Mouse (Mus musculus): Measurements from ENCODE around the gene Olfr894. TPM values are rescaled to one million over a fixed set of nuclear protein-coding genes. Genes with fewer than 3 reads are reported as not detected.
"Not testable (repeated sequence)": the region's sequence is repeated elsewhere in the genome, so short reads cannot be mapped to it uniquely, and the experiment has no call there.

The Olfr894 gene
- not detected in 2 replicates for polyA plus RNA-seq (2014; fragmentation: Nextera tagmentation; extraction: Ambion mirVana)

- Histone ChIP-seq H3K9ac (ENCODE audit: low read length) (no peak within 1 kb of the TSS), H3K9me3 (ENCODE audit: control insufficient read depth, low read length) (no peaks in the 10 kb centered on the region), H3K27ac (replicated peaks; ENCODE audit: low read depth, low read length) (no peak within 1 kb of the TSS), H3K27me3 (ENCODE audit: control insufficient read depth, insufficient read depth, low read length) (no peaks in the 10 kb centered on the region), H3K4me2 (ENCODE audit: low read depth, severe bottlenecking) (no peak within 1 kb of the TSS), H3K36me3 (ENCODE audit: control insufficient read depth, insufficient read depth, low read length) (no peaks in the 10 kb centered on the region), H3K4me3 (ENCODE audit: low read depth, low read length) (no peak within 1 kb of the TSS), H3K4me1 (ENCODE audit: control insufficient read depth, insufficient read depth, low read length) (no peaks in the 10 kb centered on the region)
- no peak for DNase-seq (ENCODE audit: low spot score)
- no peak for ATAC-seq (ENCODE audit: insufficient number of reproducible peaks, low FRiP score, low TSS enrichment, low read depth)
These were observed at the start of gene Olfr894 for GRCm38 (mm10) chr9:38217755-38218154. Gene Olfr894, plus strand, starts transcription at chr9:38218055.

- H3K4me1 ChIP-seq (ENCODE audit: control insufficient read depth, insufficient read depth, low read length); ATAC-seq (ENCODE audit: insufficient number of reproducible peaks, low FRiP score, low TSS enrichment, low read depth); H3K27ac ChIP-seq (replicated peaks; ENCODE audit: low read depth, low read length); DNase-seq (ENCODE audit: low spot score); H3K27me3 ChIP-seq (ENCODE audit: control insufficient read depth, insufficient read depth, low read length); H3K36me3 ChIP-seq (ENCODE audit: control insufficient read depth, insufficient read depth, low read length); H3K9me3 ChIP-seq (ENCODE audit: control insufficient read depth, low read length); H3K9ac ChIP-seq (ENCODE audit: low read length); H3K4me2 ChIP-seq (ENCODE audit: low read depth, severe bottlenecking); H3K4me3 ChIP-seq (ENCODE audit: low read depth, low read length): not testable (repeated sequence)
- 68% methylated on average over 2 of the region's 2 CpGs for WGBS
These were observed 49.5 kb upstream of the Olfr894 start for GRCm38 (mm10) chr9:38168341-38168740.

DNA sequence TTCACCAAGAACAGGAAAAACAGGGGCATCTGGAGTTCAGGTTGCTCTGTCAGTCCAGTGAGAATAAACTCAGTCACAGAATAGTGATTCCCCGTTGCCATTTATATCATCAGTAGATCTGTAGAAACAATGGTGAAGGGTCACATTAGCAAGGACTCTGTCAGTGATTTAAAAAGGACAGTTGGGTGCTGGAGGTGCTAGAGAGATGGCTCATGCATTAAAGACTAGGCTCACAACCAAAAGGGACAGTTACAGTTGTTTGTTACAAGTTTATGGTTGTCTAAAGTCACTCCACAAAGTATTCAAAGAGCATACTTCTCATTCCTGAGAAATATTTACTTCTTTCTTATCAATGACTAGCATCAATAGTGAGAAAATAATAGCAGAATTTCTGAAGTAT lies 37.1 kb upstream of the Olfr894 start, which contains the start of gene Olfr891:
Gene Olfr891, minus strand, starts transcription at position 101 of the 400 bp plus-strand sequence.
- WGBS, result 92% methylated on average over 1 of the region's 1 CpGs
- Histone ChIP-seq H3K4me3 (ENCODE audit: low read depth, low read length) (no peak within 1 kb of the TSS), H3K36me3 (ENCODE audit: control insufficient read depth, insufficient read depth, low read length) (no peaks in the 10 kb centered on the region), H3K4me1 (ENCODE audit: control insufficient read depth, insufficient read depth, low read length) (no peaks in the 10 kb centered on the region), H3K27me3 (ENCODE audit: control insufficient read depth, insufficient read depth, low read length) (no peaks in the 10 kb centered on the region), H3K4me2 (ENCODE audit: low read depth, severe bottlenecking) (no peak within 1 kb of the TSS), H3K9ac (ENCODE audit: low read length) (no peak within 1 kb of the TSS), H3K9me3 (ENCODE audit: control insufficient read depth, low read length) (peaks cover 4% of the 10 kb centered on the region; the same call in 1 of the 2 replicates), H3K27ac (replicated peaks; ENCODE audit: low read depth, low read length) (no peak within 1 kb of the TSS)
- DNase-seq (ENCODE audit: low spot score) (no peak), ATAC-seq (ENCODE audit: insufficient number of reproducible peaks, low FRiP score, low TSS enrichment, low read depth) (no peak)

GRCm38 (mm10) chr9:38208065-38208464 lies 9.8 kb upstream of the Olfr894 start, which contains the start of gene Olfr893:
Gene Olfr893, plus strand, starts transcription at chr9:38208365.
- DNase-seq (ENCODE audit: low spot score) (no peak), ATAC-seq (ENCODE audit: insufficient number of reproducible peaks, low FRiP score, low TSS enrichment, low read depth) (no peak)
- no peaks in the 10 kb centered on the region for H3K36me3 ChIP-seq (ENCODE audit: control insufficient read depth, insufficient read depth, low read length)
- 85% methylated on average over 3 of the region's 3 CpGs for WGBS
- H3K4me1 ChIP-seq (ENCODE audit: control insufficient read depth, insufficient read depth, low read length), result no peaks in the 10 kb centered on the region
- no peaks in the 10 kb centered on the region for H3K9me3 ChIP-seq (ENCODE audit: control insufficient read depth, low read length)
- no peaks in the 10 kb centered on the region for H3K27me3 ChIP-seq (ENCODE audit: control insufficient read depth, insufficient read depth, low read length)
- H3K9ac ChIP-seq (ENCODE audit: low read length), result no peak within 1 kb of the TSS
- H3K4me2 ChIP-seq (ENCODE audit: low read depth, severe bottlenecking), result no peak within 1 kb of the TSS
- H3K4me3 ChIP-seq (ENCODE audit: low read depth, low read length), result no peak within 1 kb of the TSS
- H3K27ac ChIP-seq (replicated peaks; ENCODE audit: low read depth, low read length), result no peak within 1 kb of the TSS

GRCm38 (mm10) chr9:38252474-38252873 lies 34.6 kb downstream of the Olfr894 start, which contains the start of gene Olfr143:
Gene Olfr143, plus strand, starts transcription at chr9:38252774.
- Histone ChIP-seq H3K9ac (ENCODE audit: low read length) (no peak within 1 kb of the TSS), H3K27ac (replicated peaks; ENCODE audit: low read depth, low read length) (no peak within 1 kb of the TSS), H3K4me1 (ENCODE audit: control insufficient read depth, insufficient read depth, low read length) (no peaks in the 10 kb centered on the region), H3K9me3 (ENCODE audit: control insufficient read depth, low read length) (no peaks in the 10 kb centered on the region), H3K27me3 (ENCODE audit: control insufficient read depth, insufficient read depth, low read length) (no peaks in the 10 kb centered on the region), H3K4me2 (ENCODE audit: low read depth, severe bottlenecking) (no peak within 1 kb of the TSS), H3K36me3 (ENCODE audit: control insufficient read depth, insufficient read depth, low read length) (no peaks in the 10 kb centered on the region), H3K4me3 (ENCODE audit: low read depth, low read length) (no peak within 1 kb of the TSS)
- DNase-seq (ENCODE audit: low spot score) (no peak), ATAC-seq (ENCODE audit: insufficient number of reproducible peaks, low FRiP score, low TSS enrichment, low read depth) (no peak)

- no peak within 1 kb of the TSS for H3K4me3 ChIP-seq (ENCODE audit: low read depth, low read length)
- no peak within 1 kb of the TSS for H3K4me2 ChIP-seq (ENCODE audit: low read depth, severe bottlenecking)
- H3K9me3 ChIP-seq (ENCODE audit: control insufficient read depth, low read length), result no peaks in the 10 kb centered on the region
- no peaks in the 10 kb centered on the region for H3K4me1 ChIP-seq (ENCODE audit: control insufficient read depth, insufficient read depth, low read length)
- DNase-seq (ENCODE audit: low spot score) (no peak), ATAC-seq (ENCODE audit: insufficient number of reproducible peaks, low FRiP score, low TSS enrichment, low read depth) (no peak)
- H3K36me3 ChIP-seq (ENCODE audit: control insufficient read depth, insufficient read depth, low read length), result no peaks in the 10 kb centered on the region
- H3K27me3 ChIP-seq (ENCODE audit: control insufficient read depth, insufficient read depth, low read length), result no peaks in the 10 kb centered on the region
- H3K9ac ChIP-seq (ENCODE audit: low read length), result no peak within 1 kb of the TSS
- H3K27ac ChIP-seq (replicated peaks; ENCODE audit: low read depth, low read length), result no peak within 1 kb of the TSS
These were observed 49.7 kb downstream of the Olfr894 start, which contains the start of gene Olfr895 for GRCm38 (mm10) chr9:38267551-38267950. Gene Olfr895, plus strand, starts transcription at chr9:38267851.

Other genes with a start within 250 kb of the Olfr894 start
- gene Olfr881, start 226.2 kb upstream of the Olfr894 start, polyA plus RNA-seq (2014; fragmentation: Nextera tagmentation; extraction: Ambion mirVana), result not detected in 2 replicates
- gene Olfr883, start 192.2 kb upstream of the Olfr894 start, polyA plus RNA-seq (2014; fragmentation: Nextera tagmentation; extraction: Ambion mirVana), result not detected in 2 replicates
- not detected in 2 replicates for gene Olfr884, start 171.5 kb upstream of the Olfr894 start, polyA plus RNA-seq (2014; fragmentation: Nextera tagmentation; extraction: Ambion mirVana)
- not detected in 2 replicates for gene Olfr885, start 156.7 kb upstream of the Olfr894 start, polyA plus RNA-seq (2014; fragmentation: Nextera tagmentation; extraction: Ambion mirVana)
- not detected in 2 replicates for gene Olfr887, start 134.0 kb upstream of the Olfr894 start, polyA plus RNA-seq (2014; fragmentation: Nextera tagmentation; extraction: Ambion mirVana)
- gene Olfr888, start 109.9 kb upstream of the Olfr894 start, polyA plus RNA-seq (2014; fragmentation: Nextera tagmentation; extraction: Ambion mirVana), result not detected in 2 replicates
- 0.07 TPM in 2 replicates for gene Olfr889, start 102.9 kb upstream of the Olfr894 start, polyA plus RNA-seq (2014; fragmentation: Nextera tagmentation; extraction: Ambion mirVana)
- gene Olfr890, start 75.5 kb upstream of the Olfr894 start, polyA plus RNA-seq (2014; fragmentation: Nextera tagmentation; extraction: Ambion mirVana), result not detected in 2 replicates
- gene Olfr891, start 37.2 kb upstream of the Olfr894 start, polyA plus RNA-seq (2014; fragmentation: Nextera tagmentation; extraction: Ambion mirVana), result not detected in 2 replicates
- not detected in 2 replicates for gene Olfr893, start 9.7 kb upstream of the Olfr894 start, polyA plus RNA-seq (2014; fragmentation: Nextera tagmentation; extraction: Ambion mirVana)
- not detected in 2 replicates for gene Olfr143, start 34.7 kb downstream of the Olfr894 start, polyA plus RNA-seq (2014; fragmentation: Nextera tagmentation; extraction: Ambion mirVana)
- gene Olfr895, start 49.8 kb downstream of the Olfr894 start, polyA plus RNA-seq (2014; fragmentation: Nextera tagmentation; extraction: Ambion mirVana), result not detected in 2 replicates
- gene Olfr896-ps1, start 73.1 kb downstream of the Olfr894 start, polyA plus RNA-seq (2014; fragmentation: Nextera tagmentation; extraction: Ambion mirVana), result not detected in 2 replicates
- not detected in 2 replicates for gene Olfr25, start 111.0 kb downstream of the Olfr894 start, polyA plus RNA-seq (2014; fragmentation: Nextera tagmentation; extraction: Ambion mirVana)
- gene Olfr898, start 130.4 kb downstream of the Olfr894 start, polyA plus RNA-seq (2014; fragmentation: Nextera tagmentation; extraction: Ambion mirVana), result not detected in 2 replicates
- not detected in 2 replicates for gene Olfr250, start 148.8 kb downstream of the Olfr894 start, polyA plus RNA-seq (2014; fragmentation: Nextera tagmentation; extraction: Ambion mirVana)
- not detected in 2 replicates for gene Olfr251, start 159.0 kb downstream of the Olfr894 start, polyA plus RNA-seq (2014; fragmentation: Nextera tagmentation; extraction: Ambion mirVana)
- not detected in 2 replicates for gene Olfr147, start 183.6 kb downstream of the Olfr894 start, polyA plus RNA-seq (2014; fragmentation: Nextera tagmentation; extraction: Ambion mirVana)
- gene Olfr901, start 211.4 kb downstream of the Olfr894 start, polyA plus RNA-seq (2014; fragmentation: Nextera tagmentation; extraction: Ambion mirVana), result not detected in 2 replicates
- not detected in 2 replicates for gene Olfr902, start 229.6 kb downstream of the Olfr894 start, polyA plus RNA-seq (2014; fragmentation: Nextera tagmentation; extraction: Ambion mirVana)
- gene Olfr904, start 245.1 kb downstream of the Olfr894 start, polyA plus RNA-seq (2014; fragmentation: Nextera tagmentation; extraction: Ambion mirVana), result not detected in 2 replicates